Mouse (Mus musculus): Measurements from ENCODE around the gene Hoxd10. TPM values are rescaled to one million over a fixed set of nuclear protein-coding genes. Genes with fewer than 3 reads are reported as not detected.
A peak's percentile ranks its signal among the peaks of the same experiment; 100 is the strongest.

Gene Hoxd10
- polyA plus RNA-seq, 1 experiment from 2014 or later: not detected

GRCm38 (mm10) chr2:74734996-74735811 is 43.5 kb downstream of the Hoxd10 start:
- Histone ChIP-seq H3K4me2 (replicated peaks; ENCODE audit: low read depth, low read length) (peak overlapping the region; percentile 54), H3K27ac (ENCODE audit: low read depth, low read length) (peak overlapping the region; percentile 95), H3K27me3 (ENCODE audit: control insufficient read depth, insufficient read depth, low read length) (peaks cover 75% of the 10 kb centered on the region), H3K9me3 (ENCODE audit: control insufficient read depth, low read length) (no peaks in the 10 kb centered on the region), H3K9ac (ENCODE audit: low read depth, low read length) (peak overlapping the region; percentile 76), H3K4me1 (replicated peaks; ENCODE audit: control insufficient read depth, insufficient read depth, low read length) (no peaks in the 10 kb centered on the region; the same call in 1 of the 2 replicates), H3K36me3 (ENCODE audit: control insufficient read depth, insufficient read depth, low read length) (no peaks in the 10 kb centered on the region), H3K4me3 (ENCODE audit: low read depth, low read length) (peak overlapping the region; percentile 48)
- under 1% methylated on average over 27 of the region's 27 CpGs for WGBS
- DNase-seq (ENCODE audit: low spot score): peak; percentile 72
- ATAC-seq (ENCODE audit: low FRiP score): no peak

DNA sequence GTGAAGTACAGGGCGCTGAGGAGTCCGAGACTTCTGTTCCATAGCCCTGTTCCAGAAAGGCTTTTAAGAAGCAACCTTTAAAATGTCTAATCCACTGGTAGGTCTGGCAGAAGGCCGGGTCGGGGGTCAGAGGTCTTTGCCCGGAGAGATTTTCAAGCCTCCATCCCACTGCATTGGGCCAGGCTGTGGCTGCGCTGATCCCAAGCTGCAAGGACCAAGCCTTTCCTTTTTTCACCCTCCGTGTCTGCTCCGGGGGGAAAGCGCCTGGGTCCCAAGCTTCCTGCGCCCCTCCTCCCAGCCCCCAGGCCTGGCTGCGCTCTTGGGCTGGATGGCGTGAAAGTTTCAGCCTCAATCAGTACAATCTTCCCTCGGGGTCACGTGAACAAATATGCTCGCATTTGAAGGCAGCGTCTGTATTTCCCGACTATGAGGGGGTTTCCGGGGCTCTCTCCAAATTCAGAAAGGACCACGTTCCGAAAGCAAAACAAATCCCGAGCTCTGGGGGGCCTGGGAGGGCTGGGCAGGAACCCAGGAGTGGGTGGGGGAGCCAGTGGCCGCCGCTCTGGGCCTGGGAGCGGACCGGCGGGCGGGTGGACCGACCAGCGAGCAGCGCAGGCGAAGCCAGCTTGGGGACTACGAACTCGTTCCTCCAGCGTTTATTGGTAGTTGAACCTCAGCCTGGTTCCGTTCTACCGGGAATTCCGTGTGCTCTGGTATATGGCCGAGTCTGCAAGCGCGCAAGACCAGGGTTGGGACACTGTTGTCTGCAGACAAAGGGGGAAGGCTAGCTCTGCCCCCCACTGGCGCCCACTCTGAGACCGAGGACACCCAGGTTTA is 44.3 kb downstream of the Hoxd10 start:
- Histone ChIP-seq H3K27ac (ENCODE audit: low read depth, low read length) (peak overlapping the region; percentile 95), H3K9ac (ENCODE audit: low read depth, low read length) (peak overlapping the region; percentile 76)

GRCm38 (mm10) chr2:74736688-74737577 is 45.2 kb downstream of the Hoxd10 start:
- peak overlapping the region; percentile 95 for H3K27ac ChIP-seq (ENCODE audit: low read depth, low read length)
- no peaks in the 10 kb centered on the region for H3K36me3 ChIP-seq (ENCODE audit: control insufficient read depth, insufficient read depth, low read length)
- H3K4me3 ChIP-seq (ENCODE audit: low read depth, low read length): peak overlapping the region; percentile 48
- ATAC-seq (ENCODE audit: low FRiP score) (no peak), DNase-seq (ENCODE audit: low spot score) (peak; percentile 59)
- H3K4me2 ChIP-seq (replicated peaks; ENCODE audit: low read depth, low read length): peak overlapping the region; percentile 54
- no peaks in the 10 kb centered on the region for H3K4me1 ChIP-seq (replicated peaks; ENCODE audit: control insufficient read depth, insufficient read depth, low read length)
- WGBS: 2% methylated on average over 15 of the region's 15 CpGs
- peaks cover 71% of the 10 kb centered on the region for H3K27me3 ChIP-seq (ENCODE audit: control insufficient read depth, insufficient read depth, low read length)
- no peaks in the 10 kb centered on the region for H3K9me3 ChIP-seq (ENCODE audit: control insufficient read depth, low read length)
- peak overlapping the region; percentile 76 for H3K9ac ChIP-seq (ENCODE audit: low read depth, low read length)

More for the DNA sequence above, 44.3 kb downstream of the Hoxd10 start:
- Histone ChIP-seq H3K36me3 (ENCODE audit: control insufficient read depth, insufficient read depth, low read length) (no peaks in the 10 kb centered on the region), H3K4me1 (replicated peaks; ENCODE audit: control insufficient read depth, insufficient read depth, low read length) (no peaks in the 10 kb centered on the region; the same call in 1 of the 2 replicates), H3K9me3 (ENCODE audit: control insufficient read depth, low read length) (no peaks in the 10 kb centered on the region), H3K4me3 (ENCODE audit: low read depth, low read length) (peak overlapping the region; percentile 48), H3K4me2 (replicated peaks; ENCODE audit: low read depth, low read length) (peak overlapping the region; percentile 54), H3K27me3 (ENCODE audit: control insufficient read depth, insufficient read depth, low read length) (peaks cover 73% of the 10 kb centered on the region)
- WGBS: under 1% methylated on average over 42 of the region's 42 CpGs
- 0 out of 2 replicates have a peak, but pooled peaks have one; percentile 25 for ATAC-seq (ENCODE audit: low FRiP score)
- DNase-seq (ENCODE audit: low spot score): peak; percentile 68

DNA sequence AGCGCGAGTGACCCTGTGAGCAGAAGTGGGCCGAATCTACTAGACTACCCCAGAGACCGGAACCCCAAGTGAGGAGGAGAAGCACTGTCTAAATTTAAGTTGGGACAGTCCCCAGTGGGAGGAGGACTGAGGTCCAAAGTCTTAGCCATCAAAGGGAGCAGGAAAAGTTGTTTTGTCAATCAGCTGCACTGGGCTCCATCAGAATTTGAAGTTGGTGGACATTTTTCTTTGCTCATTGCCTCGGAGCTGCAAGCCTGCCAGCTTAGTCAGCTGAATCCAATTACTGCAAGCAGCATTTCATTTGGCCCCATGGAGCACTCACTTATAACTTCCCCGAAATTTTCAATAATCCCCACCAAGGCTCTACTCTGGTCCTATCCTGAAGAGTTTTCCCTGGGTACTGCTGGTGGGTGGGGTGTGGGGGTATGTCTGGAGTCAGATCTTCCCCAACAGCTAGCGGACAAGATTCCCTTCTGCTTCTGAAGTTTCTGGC is 45.9 kb downstream of the Hoxd10 start:
- peaks cover 67% of the 10 kb centered on the region for H3K27me3 ChIP-seq (ENCODE audit: control insufficient read depth, insufficient read depth, low read length)
- DNase-seq (ENCODE audit: low spot score) (peak; percentile 59), ATAC-seq (ENCODE audit: low FRiP score) (no peak)
- peak overlapping the region; percentile 48 for H3K4me3 ChIP-seq (ENCODE audit: low read depth, low read length)
- H3K9ac ChIP-seq (ENCODE audit: low read depth, low read length): peak overlapping the region; percentile 76
- WGBS: under 1% methylated on average over 7 of the region's 7 CpGs
- H3K9me3 ChIP-seq (ENCODE audit: control insufficient read depth, low read length): no peaks in the 10 kb centered on the region
- peak overlapping the region; percentile 54 for H3K4me2 ChIP-seq (replicated peaks; ENCODE audit: low read depth, low read length)
- H3K27ac ChIP-seq (ENCODE audit: low read depth, low read length): peak overlapping the region; percentile 95
- no peaks in the 10 kb centered on the region for H3K36me3 ChIP-seq (ENCODE audit: control insufficient read depth, insufficient read depth, low read length)
- H3K4me1 ChIP-seq (replicated peaks; ENCODE audit: control insufficient read depth, insufficient read depth, low read length): no peaks in the 10 kb centered on the region

GRCm38 (mm10) chr2:74738623-74739475 is 47.1 kb downstream of the Hoxd10 start:
- 2% methylated on average over 20 of the region's 20 CpGs for WGBS
- peak overlapping the region; percentile 76 for H3K9ac ChIP-seq (ENCODE audit: low read depth, low read length)
- no peaks in the 10 kb centered on the region for H3K9me3 ChIP-seq (ENCODE audit: control insufficient read depth, low read length)
- H3K4me2 ChIP-seq (replicated peaks; ENCODE audit: low read depth, low read length): peak overlapping the region; percentile 54
- peaks cover 69% of the 10 kb centered on the region for H3K27me3 ChIP-seq (ENCODE audit: control insufficient read depth, insufficient read depth, low read length)
- ATAC-seq (ENCODE audit: low FRiP score) (no peak), DNase-seq (ENCODE audit: low spot score) (peak; percentile 66)
- H3K36me3 ChIP-seq (ENCODE audit: control insufficient read depth, insufficient read depth, low read length): no peaks in the 10 kb centered on the region
- peak overlapping the region; percentile 95 for H3K27ac ChIP-seq (ENCODE audit: low read depth, low read length)
- peak overlapping the region; percentile 48 for H3K4me3 ChIP-seq (ENCODE audit: low read depth, low read length)
- no peaks in the 10 kb centered on the region for H3K4me1 ChIP-seq (replicated peaks; ENCODE audit: control insufficient read depth, insufficient read depth, low read length)

GRCm38 (mm10) chr2:74739476-74739800 is 47.7 kb downstream of the Hoxd10 start:
- H3K4me3 ChIP-seq (ENCODE audit: low read depth, low read length): peak overlapping the region; percentile 48
- peak overlapping the region; percentile 54 for H3K4me2 ChIP-seq (replicated peaks; ENCODE audit: low read depth, low read length)
- peaks cover 74% of the 10 kb centered on the region for H3K27me3 ChIP-seq (ENCODE audit: control insufficient read depth, insufficient read depth, low read length)
- peak overlapping the region; percentile 76 for H3K9ac ChIP-seq (ENCODE audit: low read depth, low read length)
- no peaks in the 10 kb centered on the region for H3K9me3 ChIP-seq (ENCODE audit: control insufficient read depth, low read length)
- H3K36me3 ChIP-seq (ENCODE audit: control insufficient read depth, insufficient read depth, low read length): no peaks in the 10 kb centered on the region
- peak overlapping the region; percentile 95 for H3K27ac ChIP-seq (ENCODE audit: low read depth, low read length)
- WGBS: 10% methylated on average over 2 of the region's 2 CpGs
- DNase-seq (ENCODE audit: low spot score) (no peak), ATAC-seq (ENCODE audit: low FRiP score) (no peak)
- H3K4me1 ChIP-seq (replicated peaks; ENCODE audit: control insufficient read depth, insufficient read depth, low read length): no peaks in the 10 kb centered on the region

DNA sequence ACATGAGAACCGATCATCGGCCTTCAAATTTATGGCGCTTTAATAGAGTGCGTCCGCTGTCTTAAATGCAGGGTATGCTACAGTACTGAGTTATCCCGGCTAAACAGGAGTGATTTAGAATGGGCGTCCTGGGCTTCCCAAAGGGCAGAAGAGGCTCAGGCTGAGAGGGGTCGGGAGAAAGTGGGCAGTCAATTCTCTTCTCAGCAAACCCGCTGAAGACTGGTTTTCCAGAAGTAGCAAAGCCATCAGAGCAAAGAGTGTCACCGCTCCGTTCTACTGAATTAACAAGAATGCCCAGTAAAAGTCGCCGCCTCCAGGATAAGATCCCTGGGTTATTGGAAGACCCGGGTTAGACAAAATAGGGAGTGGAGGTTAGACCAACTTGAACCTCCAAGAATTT is 48.1 kb downstream of the Hoxd10 start:
- Histone ChIP-seq H3K9me3 (ENCODE audit: control insufficient read depth, low read length) (no peaks in the 10 kb centered on the region), H3K27ac (ENCODE audit: low read depth, low read length) (peak overlapping the region; percentile 95), H3K36me3 (ENCODE audit: control insufficient read depth, insufficient read depth, low read length) (no peaks in the 10 kb centered on the region), H3K9ac (ENCODE audit: low read depth, low read length) (peak overlapping the region; percentile 76), H3K4me1 (replicated peaks; ENCODE audit: control insufficient read depth, insufficient read depth, low read length) (no peaks in the 10 kb centered on the region), H3K4me3 (ENCODE audit: low read depth, low read length) (peak overlapping the region; percentile 48), H3K27me3 (ENCODE audit: control insufficient read depth, insufficient read depth, low read length) (peaks cover 74% of the 10 kb centered on the region), H3K4me2 (replicated peaks; ENCODE audit: low read depth, low read length) (peak overlapping the region; percentile 54)
- WGBS: 1% methylated on average over 14 of the region's 14 CpGs
- 0 out of 2 replicates have a peak, but pooled peaks have one; percentile 13 for ATAC-seq (ENCODE audit: low FRiP score)
- DNase-seq (ENCODE audit: low spot score): peak; percentile 58

All from hindbrain, embryonic 11.5 days (tissue).